Mouse (Mus musculus) heart, embryonic 14.5 days (tissue): Measurements from ENCODE around the gene Rcor3. TPM values are rescaled to one million over a fixed set of nuclear protein-coding genes. Genes with fewer than 3 reads are reported as not detected.

Source experiments
- ATAC-seq: fragments of 200-750 bp; cut with Nextera tagmentation; 2 replicates; pipeline ENCODE4 v1.8.0; 2017; ENCODE audit warnings: low read depth, moderate TSS enrichment; ENCODE audit not compliant: insufficient number of reproducible peaks, insufficient read depth, low FRiP score
- H3K27ac ChIP-seq, 2 experiments: fragments of 200-500 bp in 1 of 2; fragments of 300-500 bp in 1 of 2; sonication (generic) in 1 of 2; replicated peaks in 1 of 2; 2 replicates each; pipeline ENCODE4 v1.5.1; 2012 to 2014; ENCODE audit warnings: low read depth in 2 of 2, low read length in 2 of 2, control low read depth in 1 of 2, mild to moderate bottlenecking in 1 of 2, mixed read lengths in 1 of 2; ENCODE audit not compliant: control insufficient read depth in 1 of 2, insufficient read depth in 1 of 2
- H3K27me3 ChIP-seq: fragments of 300-500 bp; sonication (generic); 2 replicates; pipeline ENCODE4 v1.6.1; 2014; ENCODE audit warnings: mild to moderate bottlenecking, low read length, control low read depth; ENCODE audit not compliant: control insufficient read depth, insufficient read depth
- H3K36me3 ChIP-seq: fragments of 300-500 bp; sonication (generic); 2 replicates; pipeline ENCODE4 v1.6.1; 2014; ENCODE audit warnings: mild to moderate bottlenecking, control low read depth, low read length, mixed read lengths; ENCODE audit not compliant: control insufficient read depth, insufficient read depth
- H3K4me1 ChIP-seq, 2 experiments: fragments of 200-500 bp in 1 of 2; fragments of 300-500 bp in 1 of 2; sonication (generic) in 1 of 2; 2 replicates each; pipeline ENCODE4 v1.6.1; 2012 to 2014; ENCODE audit warnings: low read length in 2 of 2, control low read depth in 1 of 2, mixed read lengths in 1 of 2; ENCODE audit not compliant: control insufficient read depth in 2 of 2, insufficient read depth in 2 of 2
- H3K4me2 ChIP-seq: fragments of 300-500 bp; sonication (generic); 2 replicates; pipeline ENCODE4 v1.6.1; 2014; ENCODE audit warnings: mild to moderate bottlenecking, low read length
- H3K4me3 ChIP-seq, 2 experiments: fragments of 200-500 bp in 1 of 2; fragments of 300-500 bp in 1 of 2; sonication (generic) in 1 of 2; 2 replicates each; pipeline ENCODE4 v1.5.1; 2012 to 2014; ENCODE audit warnings: low read length in 2 of 2, mild to moderate bottlenecking in 2 of 2, control low read depth in 1 of 2, low read depth in 1 of 2, moderate library complexity in 1 of 2; ENCODE audit not compliant: control insufficient read depth in 1 of 2, insufficient read depth in 1 of 2
- H3K9ac ChIP-seq: fragments of 300-500 bp; sonication (generic); 2 replicates; pipeline ENCODE4 v1.6.1; 2014; ENCODE audit warnings: mild to moderate bottlenecking, low read length
- H3K9me3 ChIP-seq: fragments of 300-500 bp; sonication (generic); 2 replicates; pipeline ENCODE4 v1.6.1; 2016; ENCODE audit warnings: low read length, control low read depth; ENCODE audit not compliant: control insufficient read depth
- WGBS: fragments of 180-500 bp; shearing (Covaris S2); extraction: QIAGEN DNeasy Blood & Tissue Kit; methylation state at CpG from one replicate; pipeline ENCODE4 v1.1.7; 2014; 5-methylcytosine and 5-hydroxymethylcytosine counted together
- polyA plus RNA-seq: library from polyadenylated mRNA; unstranded; fragments of >200 nt; fragmentation: Nextera tagmentation; extraction: Ambion mirVana; gene quantifications from 2 replicates; pipeline ENCODE4 v1.2.1, GENCODE M21; 2014

Gene Rcor3
- polyA plus RNA-seq, 1 experiment from 2014 or later, result 40.0 TPM

GRCm38 (mm10) chr1:192052986-192053385, 84.9 kb downstream of the Rcor3 start:
- no peaks in the 10 kb centered on the region; the same call in 1 of the 2 replicates for H3K9me3 ChIP-seq
- no peaks in the 10 kb centered on the region for H3K27me3 ChIP-seq
- H3K36me3 ChIP-seq, result peaks cover 27% of the 10 kb centered on the region
- ATAC-seq, result no peak
- H3K27ac ChIP-seq, result peak overlapping the region in 1 of 2 experiments; percentile 61; a peak in 1 of 4 replicates
- no peak overlapping the region for H3K4me3 ChIP-seq
- H3K9ac ChIP-seq, result no peak overlapping the region
- no peak overlapping the region for H3K4me2 ChIP-seq
- peaks cover 8 to 12% of the 10 kb centered on the region in 2 experiments for H3K4me1 ChIP-seq
- 92% methylated on average over 5 of the region's 5 CpGs for WGBS

GRCm38 (mm10) chr1:192052461-192052860, 85.4 kb downstream of the Rcor3 start:
- no peaks in the 10 kb centered on the region; the same call in 1 of the 2 replicates for H3K9me3 ChIP-seq
- no peak for ATAC-seq
- no peaks in the 10 kb centered on the region for H3K27me3 ChIP-seq
- WGBS, result 88% methylated on average over 8 of the region's 8 CpGs
- H3K9ac ChIP-seq, result no peak overlapping the region
- H3K36me3 ChIP-seq, result peaks cover 24% of the 10 kb centered on the region
- no peak overlapping the region for H3K4me2 ChIP-seq
- H3K27ac ChIP-seq, result no peak overlapping the region
- peaks cover 8 to 12% of the 10 kb centered on the region in 2 experiments for H3K4me1 ChIP-seq
- H3K4me3 ChIP-seq, result no peak overlapping the region

Other genes starting within 250 kb of the Rcor3 start
- 3.1 and 3.6 TPM in 2 replicates for gene Slc30a1, start 231.3 kb downstream of the Rcor3 start, polyA plus RNA-seq
- 4.4 and 7.0 TPM in 2 replicates for gene Rd3, start 160.7 kb downstream of the Rcor3 start, polyA plus RNA-seq
- gene Traf5, start 45.5 kb downstream of the Rcor3 start, polyA plus RNA-seq, result 11.0 and 16.9 TPM in 2 replicates
- 0.20 and 0.30 TPM in 2 replicates for gene Kcnh1, start 52.7 kb upstream of the Rcor3 start, polyA plus RNA-seq